Mouse (Mus musculus): Measurements from ENCODE around the gene Hcfc1r1. TPM values are rescaled to one million over a fixed set of nuclear protein-coding genes. Genes with fewer than 3 reads are reported as not detected.

Gene Hcfc1r1
- 253 TPM for polyA plus RNA-seq (2012; fragmentation: generic; extraction: Trizol)
- long read RNA-seq, experiment 1, transcript Hcfc1r1-201 (3 exons, 946 nt): major isoform, 194 of 216 reads
- long read RNA-seq, experiment 1, partial matches to known transcripts: 11 of 216 reads
- long read RNA-seq, experiment 1, other reads (novel, unspliced or antisense): 11 of 216 reads
- long read RNA-seq, experiment 2, transcript Hcfc1r1-201 (3 exons, 946 nt): major isoform, 5 of 7 reads
- long read RNA-seq, experiment 2, partial matches to known transcripts: 2 of 7 reads
- long read RNA-seq, experiment 2, other reads (novel, unspliced or antisense): 0 of 7 reads

DNA sequence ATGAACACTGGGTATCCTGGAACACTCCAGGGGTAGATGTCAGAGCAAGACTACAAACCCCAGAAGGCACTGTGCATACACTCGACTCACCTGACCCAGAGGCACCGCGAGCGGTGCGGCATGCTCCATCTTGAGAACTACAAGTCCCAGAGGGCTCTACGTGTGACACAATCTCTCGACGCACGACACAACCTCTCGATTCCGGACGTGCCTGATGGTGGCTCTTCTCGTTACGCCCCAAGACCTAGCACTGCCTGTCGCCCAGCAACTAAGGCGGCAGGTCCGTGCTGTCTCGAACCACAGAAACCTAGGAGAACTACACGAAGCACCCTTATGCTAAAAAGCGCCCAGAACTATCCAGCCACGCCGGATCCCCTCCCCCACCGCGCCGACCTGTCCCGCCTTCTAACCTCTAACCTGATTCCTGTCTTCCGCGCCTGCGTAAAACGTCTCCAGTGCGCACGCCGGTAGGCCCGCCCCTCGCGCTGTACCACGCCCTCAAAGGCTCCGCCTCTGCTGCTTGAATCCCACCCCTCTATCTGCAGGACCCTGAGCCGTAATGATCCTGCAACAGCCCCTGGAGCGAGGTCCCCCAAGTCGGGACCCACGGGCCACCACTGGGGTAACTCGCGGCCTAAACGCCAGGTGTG, at the start of gene Hcfc1r1, which contains the start of gene Thoc6:
Gene Hcfc1r1 (plus strand): TSS at position 173 of the 650 bp plus-strand sequence.
Gene Thoc6 (minus strand): TSS at position 459 of the 650 bp plus-strand sequence.
- Histone ChIP-seq H3K79me3 (ENCODE audit: low read depth) (peaks cover 43% of the 10 kb centered on the region), H3K4me3 (ENCODE audit: insufficient read depth, poor library complexity, severe bottlenecking) (peak within 1 kb of the TSS; percentile 87), H3K79me2 (ENCODE audit: control insufficient read depth, insufficient read depth) (peaks cover 74% of the 10 kb centered on the region), H3ac (ENCODE audit: control insufficient read depth, insufficient read length, low read depth) (peak within 1 kb of the TSS; percentile 78), H3K27me3 (ENCODE audit: control insufficient read depth, insufficient read depth, insufficient read length) (no peaks in the 10 kb centered on the region), H3K36me3 (ENCODE audit: control insufficient read depth, insufficient read depth) (peaks cover 71% of the 10 kb centered on the region)
- TF ChIP-seq MAX (IDR thresholded peaks at IDR 0.05): no peak
- TF ChIP-seq CEBPB (IDR thresholded peaks at IDR 0.05; ENCODE audit: low read depth): peak; percentile 35
- TF ChIP-seq USF1 (IDR thresholded peaks at IDR 0.05; ENCODE audit: low read depth): peak; percentile 52
- no peak for TF ChIP-seq CTCF (IDR thresholded peaks at IDR 0.05; ENCODE audit: control insufficient read depth, insufficient read depth, insufficient read length)
- no peak for TF ChIP-seq FOSL1 (IDR thresholded peaks at IDR 0.05; ENCODE audit: insufficient read depth, low read length, poor library complexity, severe bottlenecking)
- TF ChIP-seq MYOG (IDR thresholded peaks at IDR 0.05; ENCODE audit: control insufficient read depth, extremely low read depth, insufficient read length): no peak
- TF ChIP-seq MYOD1 (IDR thresholded peaks at IDR 0.05; ENCODE audit: control insufficient read depth, insufficient read length, low read depth): no peak

DNA sequence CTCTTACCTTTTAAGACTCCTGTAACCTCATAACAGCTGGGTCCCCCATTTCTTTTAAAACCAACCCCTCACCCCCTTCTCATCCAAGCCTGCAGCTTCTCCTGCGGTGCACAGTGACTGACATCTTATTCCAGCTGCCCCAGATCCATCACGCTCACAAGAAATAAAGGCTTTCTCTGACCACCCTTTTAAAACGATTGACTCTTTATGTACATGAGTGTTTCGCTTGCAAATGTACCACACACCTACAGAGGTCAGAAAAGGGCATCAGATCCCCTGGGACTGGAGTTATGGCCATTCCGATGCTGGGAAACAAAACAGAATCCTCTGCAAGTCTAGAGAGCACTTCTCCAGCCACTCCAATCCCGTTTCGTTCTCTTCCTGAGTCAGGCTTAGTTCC, 45.6 kb upstream of the Hcfc1r1 start:
- Histone ChIP-seq H3K4me3 (ENCODE audit: insufficient read depth, poor library complexity, severe bottlenecking) (no peak overlapping the region), H3ac (ENCODE audit: control insufficient read depth, insufficient read length, low read depth) (no peak overlapping the region), H3K36me3 (ENCODE audit: control insufficient read depth, insufficient read depth) (no peaks in the 10 kb centered on the region), H3K27me3 (ENCODE audit: control insufficient read depth, insufficient read depth, insufficient read length) (peaks cover 28% of the 10 kb centered on the region), H3K79me2 (ENCODE audit: control insufficient read depth, insufficient read depth) (no peaks in the 10 kb centered on the region), H3K79me3 (ENCODE audit: low read depth) (no peaks in the 10 kb centered on the region)
- TF ChIP-seq FOSL1 (IDR thresholded peaks at IDR 0.05; ENCODE audit: insufficient read depth, low read length, poor library complexity, severe bottlenecking) (no peak), MAX (IDR thresholded peaks at IDR 0.05) (no peak), MYOG (IDR thresholded peaks at IDR 0.05; ENCODE audit: control insufficient read depth, extremely low read depth, insufficient read length) (no peak), USF1 (IDR thresholded peaks at IDR 0.05; ENCODE audit: low read depth) (no peak), CTCF (IDR thresholded peaks at IDR 0.05; ENCODE audit: control insufficient read depth, insufficient read depth, insufficient read length) (no peak), MYOD1 (IDR thresholded peaks at IDR 0.05; ENCODE audit: control insufficient read depth, insufficient read length, low read depth) (no peak), CEBPB (IDR thresholded peaks at IDR 0.05; ENCODE audit: low read depth) (no peak)

DNA sequence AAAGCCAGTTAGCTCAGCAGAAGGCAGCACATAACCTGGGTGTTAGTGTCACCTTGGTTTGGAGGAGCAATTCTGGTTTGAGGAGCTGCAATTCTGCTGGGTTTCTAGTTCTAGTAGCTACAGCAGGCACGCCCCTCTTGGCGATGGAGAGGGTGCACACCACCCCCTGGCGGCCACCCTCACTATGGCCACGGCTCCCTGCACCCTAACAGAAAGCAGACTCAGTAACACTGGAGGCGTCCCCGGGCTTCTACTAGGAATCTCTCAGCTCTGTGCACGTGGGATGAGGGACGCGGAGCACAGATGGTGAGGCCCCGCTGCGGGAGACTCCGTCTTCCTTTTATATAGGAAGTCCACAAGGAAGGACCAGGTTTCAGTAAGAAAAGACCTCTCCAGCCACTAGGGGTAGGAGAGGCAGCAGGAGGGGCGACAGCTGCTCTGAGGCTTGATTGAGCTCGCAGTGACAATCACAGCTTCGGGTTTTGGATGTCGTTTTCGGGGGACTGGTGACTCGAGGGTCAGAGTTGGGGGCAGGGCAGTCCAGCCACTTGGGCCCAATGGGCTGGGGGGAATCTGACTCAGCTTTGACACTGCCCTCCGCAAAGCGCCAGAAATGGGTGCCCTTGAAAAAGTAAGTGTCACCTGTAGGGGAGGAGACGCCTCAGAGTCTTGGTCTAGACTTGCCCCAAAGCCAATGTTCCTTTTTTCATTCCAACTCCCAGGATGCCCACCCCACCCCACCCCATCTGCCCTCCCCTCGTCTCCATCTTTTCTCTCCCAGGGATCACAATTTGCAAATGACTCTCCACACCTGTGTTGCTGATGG, 43.0 kb upstream of the Hcfc1r1 start:
- Histone ChIP-seq H3K4me3 (ENCODE audit: insufficient read depth, poor library complexity, severe bottlenecking) (no peak overlapping the region), H3ac (ENCODE audit: control insufficient read depth, insufficient read length, low read depth) (no peak overlapping the region)
- TF ChIP-seq CTCF (IDR thresholded peaks at IDR 0.05; ENCODE audit: control insufficient read depth, insufficient read depth, insufficient read length) (peak; percentile 90), FOSL1 (IDR thresholded peaks at IDR 0.05; ENCODE audit: insufficient read depth, low read length, poor library complexity, severe bottlenecking) (no peak), CEBPB (IDR thresholded peaks at IDR 0.05; ENCODE audit: low read depth) (no peak), USF1 (IDR thresholded peaks at IDR 0.05; ENCODE audit: low read depth) (no peak)

DNA sequence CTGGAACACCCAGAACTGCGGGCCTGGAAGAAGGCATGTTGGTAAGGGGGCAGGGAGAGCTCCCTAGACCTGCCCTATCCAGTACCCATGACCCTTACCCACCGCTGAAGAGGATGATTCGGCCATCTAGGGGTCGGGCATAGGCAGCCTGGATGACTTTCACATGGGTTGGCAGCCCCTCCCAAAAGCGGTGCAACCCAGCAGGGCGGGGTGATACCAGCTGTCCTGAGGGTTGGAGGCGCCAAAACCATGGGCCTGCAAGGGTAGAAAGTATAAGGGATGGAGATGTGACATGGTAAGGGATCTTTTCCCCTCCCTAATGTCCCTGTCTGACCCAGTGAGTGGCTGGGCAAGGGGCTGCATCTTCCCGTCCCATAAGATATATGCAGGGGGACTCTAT, 42.2 kb upstream of the Hcfc1r1 start:
- peaks cover 49% of the 10 kb centered on the region for H3K27me3 ChIP-seq (ENCODE audit: control insufficient read depth, insufficient read depth, insufficient read length)
- no peak overlapping the region for H3ac ChIP-seq (ENCODE audit: control insufficient read depth, insufficient read length, low read depth)
- TF ChIP-seq MYOD1 (IDR thresholded peaks at IDR 0.05; ENCODE audit: control insufficient read depth, insufficient read length, low read depth) (no peak), MAX (IDR thresholded peaks at IDR 0.05) (no peak), USF1 (IDR thresholded peaks at IDR 0.05; ENCODE audit: low read depth) (no peak), FOSL1 (IDR thresholded peaks at IDR 0.05; ENCODE audit: insufficient read depth, low read length, poor library complexity, severe bottlenecking) (no peak), CEBPB (IDR thresholded peaks at IDR 0.05; ENCODE audit: low read depth) (no peak), MYOG (IDR thresholded peaks at IDR 0.05; ENCODE audit: control insufficient read depth, extremely low read depth, insufficient read length) (no peak), CTCF (IDR thresholded peaks at IDR 0.05; ENCODE audit: control insufficient read depth, insufficient read depth, insufficient read length) (no peak)
- no peaks in the 10 kb centered on the region for H3K36me3 ChIP-seq (ENCODE audit: control insufficient read depth, insufficient read depth)
- no peak overlapping the region for H3K4me3 ChIP-seq (ENCODE audit: insufficient read depth, poor library complexity, severe bottlenecking)
- no peaks in the 10 kb centered on the region for H3K79me2 ChIP-seq (ENCODE audit: control insufficient read depth, insufficient read depth)
- no peaks in the 10 kb centered on the region for H3K79me3 ChIP-seq (ENCODE audit: low read depth)

More for the DNA sequence above, 43.0 kb upstream of the Hcfc1r1 start:
- peaks cover 41% of the 10 kb centered on the region for H3K27me3 ChIP-seq (ENCODE audit: control insufficient read depth, insufficient read depth, insufficient read length)
- no peaks in the 10 kb centered on the region for H3K79me2 ChIP-seq (ENCODE audit: control insufficient read depth, insufficient read depth)
- H3K36me3 ChIP-seq (ENCODE audit: control insufficient read depth, insufficient read depth): no peaks in the 10 kb centered on the region
- no peaks in the 10 kb centered on the region for H3K79me3 ChIP-seq (ENCODE audit: low read depth)
